Mouse (Mus musculus): ENCODE data around the gene Rbp1.

Rbp1 gene

GRCm38 (mm10) chr9:98424725-98425210 is 2.0 kb downstream of the Rbp1 start:
- in situ Hi-C loops (cut with MboI, MseI) = no loop called here

- in situ Hi-C loops (cut with MboI, MseI) = no loop called here
These were observed 2.7 kb downstream of the Rbp1 start for GRCm38 (mm10) chr9:98425351-98425880.

- in situ Hi-C loops (cut with MboI, MseI) = no loop called here
These were observed 5.3 kb downstream of the Rbp1 start for GRCm38 (mm10) chr9:98427906-98428517.

GRCm38 (mm10) chr9:98428783-98429182 is 6.0 kb downstream of the Rbp1 start:
- in situ Hi-C loops (cut with MboI, MseI) = no loop called here

GRCm38 (mm10) chr9:98429806-98430205 is 7.0 kb downstream of the Rbp1 start:
- in situ Hi-C loops (cut with MboI, MseI) = no loop called here

- in situ Hi-C loops (cut with MboI, MseI) = no loop called here
These were observed 7.8 kb downstream of the Rbp1 start for GRCm38 (mm10) chr9:98430528-98430927.

GRCm38 (mm10) chr9:98433021-98433420 is 10.3 kb downstream of the Rbp1 start:
- in situ Hi-C loops (cut with MboI, MseI) = no loop called here

GRCm38 (mm10) chr9:98433956-98434588 is 11.3 kb downstream of the Rbp1 start:
- in situ Hi-C loops (cut with MboI, MseI) = no loop called here

GRCm38 (mm10) chr9:98437819-98438218 is 15.1 kb downstream of the Rbp1 start:
- in situ Hi-C loops (cut with MboI, MseI) = no loop called here

- in situ Hi-C loops (cut with MboI, MseI) = no loop called here
These were observed 16.3 kb downstream of the Rbp1 start for GRCm38 (mm10) chr9:98439091-98439490.

GRCm38 (mm10) chr9:98442638-98443037 is 19.9 kb downstream of the Rbp1 start:
- in situ Hi-C loops (cut with MboI, MseI) = no loop called here

GRCm38 (mm10) chr9:98445359-98446149 is 22.8 kb downstream of the Rbp1 start:
- in situ Hi-C loops (cut with MboI, MseI) = no loop called here

GRCm38 (mm10) chr9:98450976-98451375 is 28.2 kb downstream of the Rbp1 start:
- in situ Hi-C loops (cut with MboI, MseI) = no loop called here

GRCm38 (mm10) chr9:98466709-98467108 is 43.9 kb downstream of the Rbp1 start:
- in situ Hi-C loops (cut with MboI, MseI) = no loop called here

- in situ Hi-C loops (cut with MboI, MseI) = loop anchor here (25.0 kb wide), 1 partner anchor 943 kb away; no protein-coding TSS in a partner anchor
These were observed 57.5 kb downstream of the Rbp1 start for GRCm38 (mm10) chr9:98480172-98480749.

GRCm38 (mm10) chr9:98482256-98482655 is 59.5 kb downstream of the Rbp1 start:
- in situ Hi-C loops (cut with MboI, MseI) = loop anchor here (25.0 kb wide), 1 partner anchor 945 kb away; no protein-coding TSS in a partner anchor

- in situ Hi-C loops (cut with MboI, MseI) = loop anchor here (25.0 kb wide), 1 partner anchor 948 kb away; no protein-coding TSS in a partner anchor
These were observed 62.3 kb downstream of the Rbp1 start for GRCm38 (mm10) chr9:98485020-98485419.

GRCm38 (mm10) chr9:98485815-98486214 is 63.1 kb downstream of the Rbp1 start, which contains the start of gene Rbp2:
Rbp2 (plus strand) TSS chr9:98486115.
- in situ Hi-C loops (cut with MboI, MseI) = loop anchor here (25.0 kb wide), 1 partner anchor 949 kb away; no protein-coding TSS in a partner anchor

- in situ Hi-C loops (cut with MboI, MseI) = loop anchor here (25.0 kb wide), 1 partner anchor 950 kb away; no protein-coding TSS in a partner anchor
These were observed 64.5 kb downstream of the Rbp1 start for GRCm38 (mm10) chr9:98487273-98487672.

- in situ Hi-C loops (cut with MboI, MseI) = loop anchor here (25.0 kb wide), 1 partner anchor 952 kb away; no protein-coding TSS in a partner anchor
These were observed 66.8 kb downstream of the Rbp1 start for GRCm38 (mm10) chr9:98489532-98489931.

- in situ Hi-C loops (cut with MboI, MseI) = loop anchor here (25.0 kb wide), 1 partner anchor 953 kb away; no protein-coding TSS in a partner anchor
These were observed 67.4 kb downstream of the Rbp1 start for GRCm38 (mm10) chr9:98490128-98490527.
